Mouse (Mus musculus): ENCODE measurements at regions not wholly inside any gene's neighbourhood (a gene's known extent, or its start where the extent isn't known, plus 50 kb on each side); places are given as distances from the start of the nearest gene placed in this dataset.
A peak's percentile ranks its signal among the peaks of the same experiment; 100 is the strongest.
"Not testable (repeated sequence)": the region's sequence is repeated elsewhere in the genome, so short reads cannot be mapped to it uniquely, and the experiment has no call there.

- DNase-seq (ENCODE audit: low spot score in 2 of 2): peak; percentile 48 to 54
These were observed 54.0 kb upstream of the Usp47 start for GRCm38 (mm10) chr7:111969198-111969887.

GRCm38 (mm10) chr7:111968261-111968660 lies 55.0 kb upstream of the Usp47 start:
- no peak for DNase-seq (ENCODE audit: low spot score in 2 of 2)

GRCm38 (mm10) chr7:111966716-111967115 lies 56.6 kb upstream of the Usp47 start:
- no peak for DNase-seq (ENCODE audit: low spot score in 2 of 2)

- no peak for DNase-seq (ENCODE audit: low spot score in 2 of 2)
These were observed 59.3 kb upstream of the Usp47 start for GRCm38 (mm10) chr7:111963969-111964368.

GRCm38 (mm10) chr7:111959977-111960376 lies 63.3 kb upstream of the Usp47 start:
- DNase-seq (ENCODE audit: low spot score in 2 of 2): peak; percentile 18 to 44

- no peak for DNase-seq (ENCODE audit: low spot score in 2 of 2)
These were observed 66.6 kb upstream of the Usp47 start for GRCm38 (mm10) chr7:111956671-111957070.

GRCm38 (mm10) chr7:111939631-111940030 lies 83.7 kb upstream of the Usp47 start:
- DNase-seq (ENCODE audit: low spot score in 2 of 2): no peak

GRCm38 (mm10) chr7:111937547-111937946 lies 85.8 kb upstream of the Usp47 start:
- DNase-seq (ENCODE audit: low spot score in 2 of 2): no peak

GRCm38 (mm10) chr7:111937102-111937501 lies 86.2 kb upstream of the Usp47 start:
- no peak for DNase-seq (ENCODE audit: low spot score in 2 of 2)

- DNase-seq (ENCODE audit: low spot score in 2 of 2): no peak
These were observed 90.6 kb upstream of the Usp47 start for GRCm38 (mm10) chr7:111932725-111933124.

GRCm38 (mm10) chr7:111919961-111920360 lies 103.3 kb upstream of the Usp47 start:
- DNase-seq (ENCODE audit: low spot score in 2 of 2): no peak

GRCm38 (mm10) chr7:111903741-111904231 lies 119.5 kb upstream of the Usp47 start:
- DNase-seq (ENCODE audit: low spot score in 2 of 2): peak; percentile 51 to 62

GRCm38 (mm10) chr7:111897016-111897415 lies 117.2 kb upstream of the Galnt18 start:
- DNase-seq (ENCODE audit: low spot score in 2 of 2): no peak

GRCm38 (mm10) chr7:111896255-111896654 lies 116.5 kb upstream of the Galnt18 start:
- DNase-seq (ENCODE audit: low spot score in 2 of 2): peak; percentile 75 to 84

GRCm38 (mm10) chr7:111882991-111883390 lies 103.2 kb upstream of the Galnt18 start:
- DNase-seq (ENCODE audit: low spot score in 2 of 2): no peak

GRCm38 (mm10) chr7:111880067-111880675 lies 100.4 kb upstream of the Galnt18 start:
- no peak for DNase-seq (ENCODE audit: low spot score in 2 of 2)

- DNase-seq (ENCODE audit: low spot score in 2 of 2): no peak
These were observed 97.8 kb upstream of the Galnt18 start for GRCm38 (mm10) chr7:111877591-111877990.

GRCm38 (mm10) chr7:111875949-111876348 lies 96.2 kb upstream of the Galnt18 start:
- no peak for DNase-seq (ENCODE audit: low spot score in 2 of 2)

GRCm38 (mm10) chr7:111869337-111869736 lies 89.6 kb upstream of the Galnt18 start:
- no peak for DNase-seq (ENCODE audit: low spot score in 2 of 2)

- DNase-seq (ENCODE audit: low spot score in 2 of 2): peak in 1 of 2 experiments; percentile 5
These were observed 83.3 kb upstream of the Galnt18 start for GRCm38 (mm10) chr7:111863035-111863434.

GRCm38 (mm10) chr7:111858291-111858690 lies 78.5 kb upstream of the Galnt18 start:
- not testable (repeated sequence) for DNase-seq (ENCODE audit: low spot score in 2 of 2)

- DNase-seq (ENCODE audit: low spot score in 2 of 2): no peak
These were observed 77.2 kb upstream of the Galnt18 start for GRCm38 (mm10) chr7:111856977-111857376.

- DNase-seq (ENCODE audit: low spot score in 2 of 2): no peak
These were observed 75.5 kb upstream of the Galnt18 start for GRCm38 (mm10) chr7:111855309-111855708.
